Mouse (Mus musculus): ENCODE results near the gene Fah.

GRCm38 (mm10) chr7:84579769-84580168 lies 26.8 kb downstream of the Fah start:
- no peak for TF ChIP-seq POLR2A (IDR thresholded peaks at IDR 0.05; ENCODE audit: extremely low read depth, insufficient read depth, low read length)
- TF ChIP-seq CTCF (IDR thresholded peaks at IDR 0.05; ENCODE audit: extremely low read depth, insufficient read depth, low read length), result no peak

All from cortical plate, adult 2 months (tissue).